25 mouse cellular contexts compared by ENCODE assay signal in the genomic region with DNA sequence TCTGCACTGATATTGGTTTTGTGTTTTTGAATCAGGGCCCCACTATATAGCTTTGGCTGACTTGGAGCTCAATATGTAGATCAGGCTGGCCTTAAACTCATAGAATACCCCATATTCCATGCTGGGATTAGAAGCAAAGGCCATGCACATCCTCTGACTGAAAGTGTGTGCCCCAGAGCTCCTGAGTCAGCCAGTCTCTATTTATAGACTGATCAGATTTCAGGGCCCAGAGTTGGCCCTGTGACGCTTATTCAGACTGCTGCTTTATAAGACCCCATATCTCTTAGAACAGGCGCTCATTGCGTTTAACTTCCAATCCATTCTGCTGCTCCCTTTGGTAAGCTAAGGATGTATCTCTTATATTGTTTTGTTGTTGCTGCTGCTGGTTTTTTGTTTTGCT. TPM values are rescaled to one million over a fixed set of nuclear protein-coding genes. Genes with fewer than 3 reads are reported as not detected.
"Had no signal": no experiment of that assay in that cellular context is flagged by ENCODE, and none has a peak within 500 bp of the region (broad histone marks: within the 10 kb centered on the region; RNA-seq: fewer than 3 reads in every experiment).

No protein-coding gene starts in this region.

- H3K4me1 ChIP-seq: limb, embryonic 10.5 days; limb, embryonic 13.5 days; liver, embryonic 12.5 days; liver, embryonic 15.5 days; lung, embryonic 15.5 days; midbrain, embryonic 13.5 days; neural tube, embryonic 13.5 days had no signal

- ATAC-seq: liver, embryonic 12.5 days; midbrain, embryonic 13.5 days; midbrain, embryonic 16.5 days had no signal

- H3K4me3 ChIP-seq: layer of hippocampus, adult 2 months; limb, embryonic 10.5 days; limb, embryonic 13.5 days; liver, embryonic 12.5 days; liver, embryonic 15.5 days; lung, embryonic 15.5 days; megakaryocyte, embryonic 14.5 days; midbrain, embryonic 10.5 days; midbrain, embryonic 13.5 days; myocyte; neural tube, embryonic 13.5 days had no signal

- H3K4me2 ChIP-seq: limb, embryonic 13.5 days; liver, embryonic 12.5 days; liver, embryonic 15.5 days; lung, embryonic 15.5 days; midbrain, embryonic 13.5 days; neural tube, embryonic 13.5 days had no signal

- H3K9ac ChIP-seq: limb, embryonic 13.5 days; liver, embryonic 12.5 days; liver, embryonic 15.5 days; lung, embryonic 15.5 days; midbrain, embryonic 13.5 days; neural tube, embryonic 13.5 days had no signal

- H3K9me3 ChIP-seq: limb, embryonic 10.5 days; limb, embryonic 13.5 days; liver, embryonic 12.5 days; liver, embryonic 15.5 days; lung, embryonic 15.5 days; megakaryocyte, embryonic 14.5 days; midbrain, embryonic 10.5 days; midbrain, embryonic 13.5 days; neural tube, embryonic 13.5 days had no signal

- H3K27me3 ChIP-seq: limb, embryonic 13.5 days; liver, embryonic 12.5 days; liver, embryonic 15.5 days; lung, embryonic 15.5 days; megakaryocyte, embryonic 14.5 days; midbrain, embryonic 13.5 days; neural tube, embryonic 13.5 days had no signal

- H3K27ac ChIP-seq: kidney, postnatal 0 days; layer of hippocampus, adult 2 months; limb, embryonic 10.5 days; limb, embryonic 13.5 days; liver, embryonic 12.5 days; liver, embryonic 15.5 days; lung, embryonic 15.5 days; midbrain, embryonic 10.5 days; midbrain, embryonic 13.5 days; neural tube, embryonic 13.5 days had no signal

- DNase-seq: kidney, postnatal 25 days; layer of hippocampus, adult 9-11 months; liver; lung, adult 18-20 months; lung, postnatal 10 days; lung, postnatal 36 days; retina, postnatal 1 day; right cerebral cortex, postnatal 25 days; thymus, adult 18-20 months; thymus, postnatal 36 days had no signal

RNA-seq across cellular contexts. Expression of gene Galnt16, which starts 38.1 kb away (rescaled TPM):
- total RNA-seq: monocyte, adult 5-6 weeks; neutrophil, adult 5-6 weeks had no signal
